Mouse (Mus musculus) layer of hippocampus, adult 2 months (tissue): ENCODE measurements around the gene Egln1. TPM values are rescaled to one million over a fixed set of nuclear protein-coding genes. Genes with fewer than 3 reads are reported as not detected.

Experiments
- DNase-seq, 2 experiments: peaks; one replicate each; pipeline ENCODE4 v3.0.0; 2022; ENCODE audit warnings: low spot score in 2 of 2
- H3K27ac ChIP-seq: fragments of 200-600 bp; 2 replicates; pipeline ENCODE4 v1.8.1; 2022
- H3K4me3 ChIP-seq: fragments of 200-600 bp; 2 replicates; pipeline ENCODE4 v1.8.1; 2022; ENCODE audit warnings: mild to moderate bottlenecking
- CTCF ChIP-seq: fragments of 200-600 bp; conservative IDR thresholded peaks from 2 replicates; pipeline ENCODE4 v1.8.1; 2022; ENCODE audit warnings: antibody characterized with exemption, mild to moderate bottlenecking, moderate library complexity
- total RNA-seq, 2 experiments: library from RNA; stranded (reverse); gene quantifications; 2 replicates each; pipeline ENCODE4 v1.2.3; 2021

Gene Egln1
- total RNA-seq, 2 experiments from 2014 or later: 60.3 to 65.9 TPM

DNA sequence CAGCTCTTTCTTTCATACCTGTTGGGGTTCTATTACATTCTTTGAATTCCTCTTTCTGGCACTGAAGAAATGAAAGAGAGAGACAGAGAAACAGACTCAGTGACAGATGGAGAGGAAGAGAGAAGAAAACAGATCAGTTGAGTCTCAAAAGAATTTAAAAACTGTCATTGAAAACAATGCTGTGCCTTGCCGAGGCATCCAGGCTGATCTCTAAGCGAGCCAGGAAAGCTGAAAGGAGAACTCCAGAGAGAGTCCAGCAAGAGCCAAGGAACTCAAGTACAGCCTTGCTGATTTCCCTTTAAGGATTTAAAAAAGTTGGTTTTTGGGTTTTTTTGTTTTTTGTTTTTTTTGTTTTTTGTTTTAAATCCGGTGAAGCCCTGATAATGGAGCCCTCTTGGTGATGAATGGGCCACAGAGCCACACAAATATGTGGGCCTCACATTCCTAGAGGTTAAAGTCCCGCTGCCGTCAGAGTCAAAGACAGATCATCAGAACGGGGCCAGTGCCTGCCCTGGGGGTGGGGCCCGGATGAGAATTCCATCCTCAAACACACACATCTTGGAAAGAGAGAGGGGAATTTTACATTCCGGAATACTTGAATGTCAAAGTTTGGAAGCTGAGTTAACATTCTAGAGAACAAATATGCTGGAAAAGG, 11.2 kb upstream of the Egln1 start:
- no peak overlapping the region for H3K4me3 ChIP-seq

GRCm38 (mm10) chr8:124959462-124960225, 10.5 kb upstream of the Egln1 start:
- H3K4me3 ChIP-seq: no peak overlapping the region
- TF ChIP-seq CTCF: no peak
- no peak for DNase-seq
- H3K27ac ChIP-seq: no peak overlapping the region

More for the DNA sequence above, 11.2 kb upstream of the Egln1 start:
- DNase-seq: no peak
- H3K27ac ChIP-seq: no peak overlapping the region
- TF ChIP-seq CTCF: no peak

DNA sequence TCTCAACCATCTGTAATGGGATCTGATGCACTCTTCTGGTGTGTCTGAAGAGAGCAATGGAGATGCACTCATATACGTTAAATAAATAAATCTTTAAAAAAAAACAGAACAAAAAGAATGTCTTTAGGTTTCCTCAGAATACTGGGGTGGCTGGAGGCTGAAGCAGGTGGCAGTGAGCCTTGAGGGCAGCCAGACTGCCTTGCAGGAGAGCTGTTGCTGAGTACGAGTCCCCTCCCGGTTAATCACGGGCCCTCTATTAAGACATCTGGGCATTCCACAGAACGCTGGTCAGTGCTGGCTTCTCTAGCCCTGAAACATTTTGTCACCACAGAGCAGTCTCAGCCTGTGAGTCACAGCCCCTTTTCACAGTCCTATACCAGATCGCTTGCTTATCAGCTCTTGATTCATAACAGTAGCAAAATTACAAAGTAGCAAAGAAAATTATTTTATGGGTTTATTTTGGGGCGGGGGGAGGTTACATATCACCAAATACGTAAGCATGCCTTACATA, 5.5 kb upstream of the Egln1 start:
- no peak overlapping the region for H3K27ac ChIP-seq
- DNase-seq: no peak
- TF ChIP-seq CTCF: no peak
- H3K4me3 ChIP-seq: no peak overlapping the region

GRCm38 (mm10) chr8:124953188-124953587, 4.1 kb upstream of the Egln1 start:
- Histone ChIP-seq H3K4me3 (no peak overlapping the region), H3K27ac (no peak overlapping the region)
- no peak for TF ChIP-seq CTCF
- DNase-seq: no peak

DNA sequence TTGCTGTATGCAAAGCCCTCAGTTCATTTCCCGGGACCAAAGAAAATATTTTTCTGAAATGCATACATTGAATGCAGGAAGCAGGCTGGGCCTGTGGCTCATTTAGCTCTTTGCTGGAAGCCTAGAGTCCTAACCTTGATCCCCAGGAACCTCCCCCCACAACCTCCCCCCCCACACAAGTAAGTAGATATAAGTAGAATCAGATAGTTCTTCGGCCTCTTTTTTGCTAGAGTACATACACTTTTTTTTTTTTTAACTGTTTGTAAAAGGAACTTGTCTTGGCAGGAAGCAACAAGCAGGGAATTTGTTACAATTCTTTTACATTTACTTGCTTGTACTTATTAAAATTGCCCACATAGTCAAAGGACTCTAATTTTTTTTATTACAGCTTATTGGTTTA, 1.7 kb upstream of the Egln1 start:
- Histone ChIP-seq H3K4me3 (no peak overlapping the region), H3K27ac (no peak overlapping the region)
- no peak for DNase-seq
- TF ChIP-seq CTCF: no peak

DNA sequence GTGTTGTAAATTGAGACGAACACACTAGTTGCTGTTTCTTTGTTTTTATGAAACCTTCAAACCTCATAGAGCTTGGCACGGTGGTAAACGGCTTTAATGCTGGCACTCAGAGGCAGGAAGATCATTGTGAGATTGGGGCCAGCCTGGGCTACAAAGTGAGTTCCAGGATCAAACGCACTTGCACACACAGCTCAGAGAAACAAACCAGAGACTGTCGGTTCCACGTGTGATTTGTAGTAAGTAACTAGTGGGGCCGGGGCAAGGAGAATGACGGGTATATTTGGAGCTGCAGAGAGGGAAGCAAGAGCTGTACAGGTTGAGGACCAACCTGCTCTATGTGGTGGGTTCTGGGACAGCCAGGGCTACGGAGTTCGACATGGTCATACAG, 939 bp upstream of the Egln1 start:
- no peak for TF ChIP-seq CTCF
- peak overlapping the region; percentile 98 for H3K4me3 ChIP-seq
- peak overlapping the region; percentile 99 for H3K27ac ChIP-seq
- DNase-seq: no peak

DNA sequence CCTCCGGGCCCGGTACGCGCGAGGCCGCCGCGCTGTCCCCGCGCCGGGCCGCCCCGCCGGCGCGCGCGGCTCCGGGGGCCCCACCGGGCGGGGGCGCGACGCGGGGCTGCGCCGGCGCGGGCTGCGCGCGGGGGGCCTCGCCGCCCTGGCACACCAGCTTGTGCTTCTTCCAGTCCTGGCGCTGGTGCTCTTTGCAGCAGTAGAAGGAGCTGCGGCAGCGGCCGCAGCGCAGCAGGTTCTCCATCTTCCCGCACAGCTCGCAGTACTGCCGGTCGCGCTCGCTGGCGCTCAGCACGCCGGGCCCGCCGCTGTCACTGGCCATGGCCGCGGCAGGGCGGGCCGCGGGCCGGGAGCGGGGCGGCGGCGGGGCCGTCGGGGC, 402 bp downstream of the Egln1 start:
- H3K27ac ChIP-seq: peak overlapping the region; percentile 91
- no peak for DNase-seq
- TF ChIP-seq CTCF: no peak
- H3K4me3 ChIP-seq: peak overlapping the region; percentile 91

- H3K4me3 ChIP-seq: peak overlapping the region; percentile 91
- DNase-seq: no peak
- TF ChIP-seq CTCF: no peak
Measured at GRCm38 (mm10) chr8:124947865-124948732, 1.0 kb downstream of the Egln1 start.

DNA sequence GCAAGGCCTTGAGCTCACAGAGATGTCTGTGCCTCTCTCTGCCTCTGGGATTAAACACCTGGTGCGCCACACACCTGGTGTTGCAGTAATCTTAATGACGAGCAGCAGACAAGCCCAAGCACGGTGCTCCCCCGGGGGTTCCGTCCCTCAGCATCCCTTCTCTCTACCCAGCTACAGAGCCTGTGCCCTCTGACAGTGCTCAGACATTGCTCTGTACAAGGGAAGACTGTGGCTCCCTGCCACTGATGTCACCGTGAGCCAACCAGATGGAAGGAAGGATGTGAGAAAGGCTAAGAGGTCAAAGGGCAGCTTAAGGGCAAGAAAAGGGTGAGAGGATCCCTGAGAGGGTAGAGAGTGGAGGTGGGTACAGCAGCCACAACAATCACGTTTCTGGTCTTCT, 4.7 kb downstream of the Egln1 start:
- DNase-seq: no peak
- H3K4me3 ChIP-seq: no peak overlapping the region
- TF ChIP-seq CTCF: no peak
- no peak overlapping the region for H3K27ac ChIP-seq

More at GRCm38 (mm10) chr8:124947865-124948732, 1.0 kb downstream of the Egln1 start:
- peak overlapping the region; percentile 91 for H3K27ac ChIP-seq

DNA sequence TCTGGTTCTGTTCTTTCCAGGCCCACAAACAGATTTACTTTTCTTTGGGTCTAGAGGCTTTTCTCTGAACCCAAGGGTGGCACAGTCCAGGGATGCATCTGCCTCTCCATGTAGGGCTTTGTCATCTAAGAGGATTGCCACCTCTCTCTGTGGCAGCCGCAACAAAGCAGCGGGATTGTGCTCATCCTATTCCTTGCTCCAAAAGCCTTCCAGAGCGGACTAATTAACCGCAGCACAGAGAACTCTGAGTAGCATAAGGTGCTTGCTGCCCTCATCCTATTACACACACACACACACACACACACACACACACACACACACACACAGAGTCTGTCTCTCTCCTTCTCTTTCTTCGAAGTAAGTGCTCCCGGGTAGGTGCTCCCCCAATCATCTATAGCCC, 5.3 kb downstream of the Egln1 start:
- no peak for TF ChIP-seq CTCF
- Histone ChIP-seq H3K4me3 (no peak overlapping the region), H3K27ac (no peak overlapping the region)
- no peak for DNase-seq

- DNase-seq: no peak
- H3K4me3 ChIP-seq: no peak overlapping the region
- no peak for TF ChIP-seq CTCF
- no peak overlapping the region for H3K27ac ChIP-seq
Measured at GRCm38 (mm10) chr8:124937293-124937692, 11.8 kb downstream of the Egln1 start.

DNA sequence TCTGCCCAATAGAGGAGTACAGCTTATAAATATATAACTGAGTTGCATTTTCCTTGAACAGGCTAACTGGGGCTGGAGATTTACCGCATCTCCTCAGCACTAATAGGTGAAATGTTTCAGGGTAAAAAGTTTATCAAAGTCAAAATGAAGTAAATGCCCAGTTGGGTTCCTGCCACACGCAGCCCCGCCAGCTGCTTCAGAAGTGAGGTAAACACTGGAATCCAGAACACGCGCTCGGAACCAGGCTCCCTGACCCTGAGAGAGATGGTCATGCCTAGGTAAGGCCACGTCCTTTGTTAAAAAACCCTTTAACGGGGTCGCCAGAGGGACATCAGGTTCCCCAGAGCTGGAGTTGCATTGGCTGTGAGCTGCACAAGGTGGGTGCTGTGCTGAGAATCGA, 12.4 kb downstream of the Egln1 start:
- H3K4me3 ChIP-seq: no peak overlapping the region
- H3K27ac ChIP-seq: no peak overlapping the region
- no peak for TF ChIP-seq CTCF
- DNase-seq: no peak

DNA sequence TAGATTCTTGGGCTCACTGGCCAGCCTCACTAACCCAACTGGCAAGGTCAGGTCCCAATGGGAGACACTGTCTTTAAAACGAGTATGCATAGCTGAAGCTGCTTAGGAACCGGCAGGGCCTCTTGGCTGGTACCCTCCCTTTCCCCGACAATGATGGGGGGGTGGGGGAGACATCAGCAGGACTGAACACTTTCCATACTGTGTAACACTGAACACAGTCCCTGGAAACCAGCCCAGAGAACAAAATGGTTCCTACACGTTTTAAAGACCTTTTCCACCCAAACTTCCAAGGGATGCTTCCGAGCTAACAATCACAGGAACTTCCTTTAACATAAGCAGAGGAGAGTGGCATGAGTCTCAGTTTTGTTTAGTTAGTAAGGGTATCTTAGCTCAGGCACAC, 14.0 kb downstream of the Egln1 start:
- TF ChIP-seq CTCF: no peak
- H3K4me3 ChIP-seq: no peak overlapping the region
- no peak overlapping the region for H3K27ac ChIP-seq
- no peak for DNase-seq
